Mouse (Mus musculus) CH12.LX (cell line): ENCODE measurements at regions not wholly inside any gene's neighbourhood (a gene's known extent, or its start where the extent isn't known, plus 50 kb on each side); places are given as distances from the start of the nearest gene placed in this dataset.

Experiments used
- CHD1 ChIP-seq: IDR thresholded peaks from 2 replicates; pipeline ENCODE4 v1.6.1; 2012; ENCODE audit warnings: low read depth, low read length, improper control_type of control experiment, inconsistent platforms
- CTCF ChIP-seq, 2 experiments: IDR thresholded peaks in 1 of 2; conservative IDR thresholded peaks in 1 of 2; 2 replicates each; pipeline ENCODE4 v1.5.1; 2011 to 2012; ENCODE audit warnings: low read depth in 2 of 2, low read length in 2 of 2, improper control_type of control experiment in 1 of 2, inconsistent platforms in 1 of 2, mild to moderate bottlenecking in 1 of 2, moderate library complexity in 1 of 2
- E2F4 ChIP-seq: IDR thresholded peaks from 2 replicates; pipeline ENCODE4 v1.6.1; 2011; ENCODE audit warnings: low read depth, low read length, improper control_type of control experiment; ENCODE audit not compliant: insufficient replicate concordance
- EP300 ChIP-seq: IDR thresholded peaks from 2 replicates; pipeline ENCODE4 v1.6.1; 2011; ENCODE audit warnings: low read length, improper control_type of control experiment
- ETS1 ChIP-seq: conservative IDR thresholded peaks from 2 replicates; pipeline ENCODE4 v1.6.1; 2012; ENCODE audit warnings: low read depth, mild to moderate bottlenecking, inconsistent platforms, low read length, improper control_type of control experiment, moderate library complexity
- HCFC1 ChIP-seq: IDR thresholded peaks from 2 replicates; pipeline ENCODE4 v1.6.1; 2012; ENCODE audit warnings: low read depth, mild to moderate bottlenecking, inconsistent platforms, low read length, improper control_type of control experiment
- MAX ChIP-seq: IDR thresholded peaks from 2 replicates; pipeline ENCODE4 v1.6.1; 2011; ENCODE audit warnings: low read length, improper control_type of control experiment
- MAZ ChIP-seq: IDR thresholded peaks from 2 replicates; pipeline ENCODE4 v1.6.1; 2012; ENCODE audit warnings: low read depth, mild to moderate bottlenecking, inconsistent platforms, low read length, improper control_type of control experiment, moderate library complexity
- MEF2A ChIP-seq: IDR thresholded peaks from 2 replicates; pipeline ENCODE4 v1.6.1; 2014; ENCODE audit warnings: low read depth, mild to moderate bottlenecking, inconsistent platforms, low read length, improper control_type of control experiment, borderline replicate concordance
- NELFE ChIP-seq: IDR thresholded peaks from 2 replicates; pipeline ENCODE4 v1.6.1; 2011; ENCODE audit warnings: low read depth, low read length, improper control_type of control experiment
- POLR2A ChIP-seq: IDR thresholded peaks from 2 replicates; pipeline ENCODE4 v1.6.1; 2011; ENCODE audit warnings: low read depth, mild to moderate bottlenecking, improper control_type of control experiment, low read length
- POLR2AphosphoS2 ChIP-seq: IDR thresholded peaks from 2 replicates; pipeline ENCODE4 v1.6.1; 2011; ENCODE audit warnings: low read depth, low read length, improper control_type of control experiment
- SMC3 ChIP-seq: IDR thresholded peaks from 2 replicates; pipeline ENCODE4 v1.6.1; 2011; ENCODE audit warnings: low read depth, low read length, improper control_type of control experiment
- ZNF384 ChIP-seq: IDR thresholded peaks from 2 replicates; pipeline ENCODE4 v1.6.1; 2012; ENCODE audit warnings: low read depth, low read length, improper control_type of control experiment, inconsistent platforms

- TF ChIP-seq HCFC1 (no peak), POLR2A (no peak), MAZ (no peak), ZNF384 (no peak), CTCF (conservative IDR thresholded peaks at IDR 0.05 in 1 of 2, IDR thresholded peaks at IDR 0.05 in 1 of 2; ENCODE audit: low read depth in 2 of 2, low read length in 2 of 2) (no peak), EP300 (no peak), MEF2A (no peak), MAX (no peak), SMC3 (no peak), ETS1 (no peak), NELFE (no peak), POLR2AphosphoS2 (no peak), CHD1 (no peak), E2F4 (no peak)
These were observed 680.0 kb upstream of the Cited2 start for GRCm38 (mm10) chr10:17042973-17043372.
